Mouse (Mus musculus) adrenal gland, postnatal 4 days (tissue): ENCODE measurements at regions not wholly inside any gene's neighbourhood (a gene's known extent, or its start where the extent isn't known, plus 50 kb on each side); places are given as distances from the start of the nearest gene placed in this dataset.
A peak's percentile ranks its signal among the peaks of the same experiment; 100 is the strongest.

Experiments
- DNase-seq, 2 experiments: peaks; one replicate each; pipeline ENCODE4 v3.0.0; 2021 to 2022; ENCODE audit warnings: low spot score in 2 of 2, mixed read lengths in 2 of 2

- DNase-seq: no peak
These were observed 269.3 kb upstream of the Erbb4 start for GRCm38 (mm10) chr1:69376923-69377706.

GRCm38 (mm10) chr1:69375246-69375645 lies 267.4 kb upstream of the Erbb4 start:
- DNase-seq: no peak

GRCm38 (mm10) chr1:69370078-69370477 lies 262.2 kb upstream of the Erbb4 start:
- no peak for DNase-seq

GRCm38 (mm10) chr1:69367531-69367930 lies 259.7 kb upstream of the Erbb4 start:
- no peak for DNase-seq

- DNase-seq: no peak
These were observed 256.2 kb upstream of the Erbb4 start for GRCm38 (mm10) chr1:69364069-69364468.

GRCm38 (mm10) chr1:69357548-69357947 lies 249.7 kb upstream of the Erbb4 start:
- no peak for DNase-seq

GRCm38 (mm10) chr1:69350417-69350816 lies 242.6 kb upstream of the Erbb4 start:
- DNase-seq: no peak

GRCm38 (mm10) chr1:69349826-69350225 lies 242.0 kb upstream of the Erbb4 start:
- DNase-seq: no peak

- DNase-seq: no peak
These were observed 234.2 kb upstream of the Erbb4 start for GRCm38 (mm10) chr1:69342100-69342499.

GRCm38 (mm10) chr1:69340481-69340880 lies 232.6 kb upstream of the Erbb4 start:
- DNase-seq: no peak

- no peak for DNase-seq
These were observed 223.8 kb upstream of the Erbb4 start for GRCm38 (mm10) chr1:69331418-69332254.

- no peak for DNase-seq
These were observed 221.5 kb upstream of the Erbb4 start for GRCm38 (mm10) chr1:69329399-69329798.

- no peak for DNase-seq
These were observed 218.9 kb upstream of the Erbb4 start for GRCm38 (mm10) chr1:69326711-69327110.

- DNase-seq: no peak
These were observed 211.7 kb upstream of the Erbb4 start for GRCm38 (mm10) chr1:69319526-69319925.

GRCm38 (mm10) chr1:69296816-69297215 lies 189.0 kb upstream of the Erbb4 start:
- DNase-seq: no peak

- no peak for DNase-seq
These were observed 183.5 kb upstream of the Erbb4 start for GRCm38 (mm10) chr1:69291329-69291728.

- DNase-seq: no peak
These were observed 178.5 kb upstream of the Erbb4 start for GRCm38 (mm10) chr1:69286374-69286773.

- DNase-seq: no peak
These were observed 169.6 kb upstream of the Erbb4 start for GRCm38 (mm10) chr1:69277428-69277827.

GRCm38 (mm10) chr1:69247691-69248090 lies 139.8 kb upstream of the Erbb4 start:
- DNase-seq: no peak

GRCm38 (mm10) chr1:69242289-69242909 lies 134.5 kb upstream of the Erbb4 start:
- no peak for DNase-seq

- DNase-seq: peak; percentile 16 to 24
These were observed 133.8 kb upstream of the Erbb4 start for GRCm38 (mm10) chr1:69241502-69242214.
